Mouse (Mus musculus) urinary bladder, postnatal 36 days (tissue): ENCODE results near the gene Hoxa11.
A peak's percentile ranks its signal among the peaks of the same experiment; 100 is the strongest.

Experiments
- DNase-seq, 2 experiments: peaks; one replicate each; pipeline ENCODE4 v3.0.0; 2022; ENCODE audit warnings: low spot score in 2 of 2, mixed read lengths in 1 of 2

Gene Hoxa11

GRCm38 (mm10) chr6:52247766-52248637 is 2.4 kb upstream of the Hoxa11 start:
- DNase-seq, result peak in 1 of 2 experiments; percentile 58

GRCm38 (mm10) chr6:52246916-52247315 is 1.3 kb upstream of the Hoxa11 start:
- peak in 1 of 2 experiments; percentile 35 for DNase-seq

GRCm38 (mm10) chr6:52246403-52246803 is 793 bp upstream of the Hoxa11 start:
- DNase-seq, result peak in 1 of 2 experiments; percentile 55

GRCm38 (mm10) chr6:52245040-52245756 is 412 bp downstream of the Hoxa11 start:
- peak in 1 of 2 experiments; percentile 48 for DNase-seq

- peak in 1 of 2 experiments; percentile 8 for DNase-seq
Measured at GRCm38 (mm10) chr6:52244471-52245039, 1.1 kb downstream of the Hoxa11 start.

- peak in 1 of 2 experiments; percentile 52 for DNase-seq
Measured at GRCm38 (mm10) chr6:52243681-52244121, 1.9 kb downstream of the Hoxa11 start.

GRCm38 (mm10) chr6:52242801-52243332 is 2.7 kb downstream of the Hoxa11 start:
- peak in 1 of 2 experiments; percentile 5 for DNase-seq

GRCm38 (mm10) chr6:52241001-52241621 is 4.5 kb downstream of the Hoxa11 start:
- DNase-seq, result peak in 1 of 2 experiments; percentile 9

GRCm38 (mm10) chr6:52240389-52241000 is 5.1 kb downstream of the Hoxa11 start, which contains the start of gene Hoxa10:
Gene Hoxa10 (minus strand): TSS chr6:52240854.
- peak in 1 of 2 experiments; percentile 94 for DNase-seq

GRCm38 (mm10) chr6:52239625-52240388 is 5.8 kb downstream of the Hoxa11 start:
- peak in 1 of 2 experiments; percentile 37 for DNase-seq

- peak in 1 of 2 experiments; percentile 18 for DNase-seq
Measured at GRCm38 (mm10) chr6:52238976-52239375, 6.6 kb downstream of the Hoxa11 start.

GRCm38 (mm10) chr6:52238155-52238545 is 7.5 kb downstream of the Hoxa11 start:
- DNase-seq, result peak in 1 of 2 experiments; percentile 37

- peak in 1 of 2 experiments; percentile 38 for DNase-seq
Measured at GRCm38 (mm10) chr6:52237346-52238154, 8.1 kb downstream of the Hoxa11 start.

- DNase-seq, result peak in 1 of 2 experiments; percentile 29
Measured at GRCm38 (mm10) chr6:52236806-52237205, 8.8 kb downstream of the Hoxa11 start.

GRCm38 (mm10) chr6:52235866-52236265 is 9.7 kb downstream of the Hoxa11 start:
- DNase-seq, result no peak

GRCm38 (mm10) chr6:52235267-52235666 is 10.3 kb downstream of the Hoxa11 start:
- peak in 1 of 2 experiments; percentile 3 for DNase-seq

GRCm38 (mm10) chr6:52234428-52235140 is 11.0 kb downstream of the Hoxa11 start:
- DNase-seq, result peak in 1 of 2 experiments; percentile 81
